Comparison of ENCODE assay signal across 7 mouse cellular contexts in the genomic region with DNA sequence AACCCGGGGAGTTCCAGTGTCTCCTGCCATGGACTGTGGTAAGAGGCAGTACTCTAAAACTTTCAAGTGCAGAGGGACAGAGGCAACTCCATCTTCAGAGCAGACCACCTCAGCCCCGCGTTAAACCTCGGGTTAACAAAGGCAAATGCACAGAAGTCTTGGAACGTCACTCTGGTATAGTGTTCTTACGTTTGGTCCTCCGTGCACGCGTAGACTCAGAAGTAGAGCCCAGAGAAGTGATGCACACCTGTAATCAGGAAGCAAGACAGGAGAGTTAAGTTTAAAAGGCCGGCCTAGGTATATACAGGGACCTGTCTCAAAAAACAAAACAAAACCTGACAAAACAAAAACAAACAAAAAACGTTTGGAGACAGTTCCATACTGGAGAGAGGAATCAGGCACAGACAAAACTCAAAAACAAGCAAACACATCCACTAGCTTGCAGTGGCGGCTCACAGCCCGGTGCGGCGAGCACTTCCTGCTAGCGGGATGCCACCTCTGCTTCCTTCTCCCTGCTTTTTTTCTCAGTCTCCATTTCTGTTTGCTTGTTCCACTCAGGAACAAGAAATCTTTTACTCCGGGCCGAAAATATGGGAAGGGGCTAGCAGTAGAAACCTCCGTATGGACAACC. TPM values are rescaled to one million over a fixed set of nuclear protein-coding genes. Genes with fewer than 3 reads are reported as not detected.
DNase-seq lines count a peak whose midpoint lies in the region; ATAC-seq lines count a peak whose summit lies in the region.

No protein-coding gene starts in this region.

- peak overlapping the region; percentile 72 for H3K9ac ChIP-seq in heart, embryonic 16.5 days (ENCODE audit: low read length)
- H3K9ac ChIP-seq in limb, embryonic 12.5 days (replicated peaks): no peak overlapping the region; the same call in 1 of the 2 replicates
- peak overlapping the region; percentile 54 for H3K9ac ChIP-seq in midbrain, embryonic 16.5 days (ENCODE audit: low read depth, low read length)

- peaks cover 23% of the 10 kb centered on the region for H3K9me3 ChIP-seq in heart, embryonic 16.5 days (replicated peaks; ENCODE audit: control insufficient read depth, low read length)
- peaks cover 33% of the 10 kb centered on the region for H3K9me3 ChIP-seq in limb, embryonic 12.5 days
- H3K9me3 ChIP-seq in midbrain, embryonic 16.5 days (replicated peaks; ENCODE audit: control insufficient read depth, low read length, poor library complexity, severe bottlenecking): peaks cover 14% of the 10 kb centered on the region

- H3K4me1 ChIP-seq in heart, embryonic 16.5 days (ENCODE audit: control insufficient read depth, insufficient read depth, low read length): peaks cover 22% of the 10 kb centered on the region
- peaks cover 10% of the 10 kb centered on the region for H3K4me1 ChIP-seq in limb, embryonic 12.5 days (replicated peaks)
- peaks cover 17% of the 10 kb centered on the region for H3K4me1 ChIP-seq in midbrain, embryonic 16.5 days (ENCODE audit: control insufficient read depth, insufficient read depth, low read length)

- WGBS in heart, embryonic 16.5 days: 13% methylated on average over 19 of the region's 19 CpGs
- WGBS in limb, embryonic 12.5 days: 15% methylated on average over 19 of the region's 19 CpGs
- WGBS in midbrain, embryonic 16.5 days: 5% methylated on average over 19 of the region's 19 CpGs

- peak; percentile 21 for DNase-seq in 3T3-L1 (ENCODE audit: low read depth, low spot score)
- peak; percentile 31 to 44 for DNase-seq in CD8-positive naive resting alpha-beta T cell, adult 2 months (ENCODE audit: low read depth in 2 of 2, low spot score in 2 of 2)
- DNase-seq in embryo, embryonic 11.5 days (ENCODE audit: low read depth, low spot score): peak; percentile 22
- no peak for DNase-seq in layer of hippocampus, adult 9-10 months (ENCODE audit: low spot score)

- peak overlapping the region; percentile 80 for H3K4me3 ChIP-seq in heart, embryonic 16.5 days (ENCODE audit: low read length)
- peak overlapping the region; percentile 60 for H3K4me3 ChIP-seq in limb, embryonic 12.5 days (replicated peaks)
- peak overlapping the region; percentile 74 for H3K4me3 ChIP-seq in midbrain, embryonic 16.5 days (ENCODE audit: low read depth, low read length)

- no peaks in the 10 kb centered on the region for H3K27me3 ChIP-seq in heart, embryonic 16.5 days (ENCODE audit: control insufficient read depth, insufficient read depth, low read length)
- H3K27me3 ChIP-seq in limb, embryonic 12.5 days: no peaks in the 10 kb centered on the region
- no peaks in the 10 kb centered on the region for H3K27me3 ChIP-seq in midbrain, embryonic 16.5 days (ENCODE audit: control insufficient read depth, insufficient read depth, low read depth, low read length)

- peaks cover 26% of the 10 kb centered on the region for H3K36me3 ChIP-seq in heart, embryonic 16.5 days (ENCODE audit: control insufficient read depth, insufficient read depth)
- H3K36me3 ChIP-seq in limb, embryonic 12.5 days: peaks cover 27% of the 10 kb centered on the region
- H3K36me3 ChIP-seq in midbrain, embryonic 16.5 days (ENCODE audit: control insufficient read depth, insufficient read depth, low read length): peaks cover 2% of the 10 kb centered on the region; the same call in 1 of the 2 replicates

- peak overlapping the region; percentile 83 for H3K4me2 ChIP-seq in heart, embryonic 16.5 days (ENCODE audit: low read depth, low read length)
- peak overlapping the region; percentile 59 for H3K4me2 ChIP-seq in limb, embryonic 12.5 days
- peak overlapping the region; percentile 77 for H3K4me2 ChIP-seq in midbrain, embryonic 16.5 days (ENCODE audit: low read length)

- no peak for ATAC-seq in heart, embryonic 16.5 days (replicated peaks; ENCODE audit: extremely low read depth, insufficient read depth, low FRiP score)
- ATAC-seq in limb, embryonic 12.5 days (ENCODE audit: insufficient number of reproducible peaks, insufficient read depth, low FRiP score, low TSS enrichment, low read depth): no peak
- ATAC-seq in midbrain, embryonic 16.5 days: no peak

- peak overlapping the region; percentile 79 for H3K27ac ChIP-seq in heart, embryonic 16.5 days (ENCODE audit: low read length)
- H3K27ac ChIP-seq in limb, embryonic 12.5 days: peak overlapping the region; percentile 41; the same call in 1 of the 2 replicates
- peak overlapping the region; percentile 91 for H3K27ac ChIP-seq in midbrain, embryonic 16.5 days (ENCODE audit: low read length)

RNA-seq across cellular contexts. Expression of gene Ccdc115, which starts 5.5 kb away (rescaled TPM):
- polyA plus RNA-seq in heart, embryonic 16.5 days (2015; fragmentation: Nextera tagmentation; extraction: Ambion mirVana): 45.3 and 47.0 TPM in 2 replicates
- 45.4 and 45.7 TPM in 2 replicates for polyA plus RNA-seq in limb, embryonic 12.5 days (2016; fragmentation: Nextera tagmentation; extraction: Ambion mirVana)
- polyA plus RNA-seq in midbrain, embryonic 16.5 days (2015; fragmentation: Nextera tagmentation; extraction: Ambion mirVana): 65.2 and 66.8 TPM in 2 replicates

RNA-seq across cellular contexts. Expression of gene Imp4, which starts 5.6 kb away (rescaled TPM):
- 60.3 and 64.9 TPM in 2 replicates for polyA plus RNA-seq in heart, embryonic 16.5 days (2015; fragmentation: Nextera tagmentation; extraction: Ambion mirVana)
- 90.3 and 93.1 TPM in 2 replicates for polyA plus RNA-seq in limb, embryonic 12.5 days (2016; fragmentation: Nextera tagmentation; extraction: Ambion mirVana)
- 49.3 and 52.2 TPM in 2 replicates for polyA plus RNA-seq in midbrain, embryonic 16.5 days (2015; fragmentation: Nextera tagmentation; extraction: Ambion mirVana)

RNA-seq across cellular contexts. Expression of gene Ptpn18, which starts 25.6 kb away (rescaled TPM):
- polyA plus RNA-seq in heart, embryonic 16.5 days (2015; fragmentation: Nextera tagmentation; extraction: Ambion mirVana): 18.1 and 25.8 TPM in 2 replicates
- 10.8 and 13.4 TPM in 2 replicates for polyA plus RNA-seq in limb, embryonic 12.5 days (2016; fragmentation: Nextera tagmentation; extraction: Ambion mirVana)
- 2.9 and 3.4 TPM in 2 replicates for polyA plus RNA-seq in midbrain, embryonic 16.5 days (2015; fragmentation: Nextera tagmentation; extraction: Ambion mirVana)

Comparison
In these comparisons a context has a peak if more than half of its experiments do, and no peak if none do; other contexts are left out.
1. H3K27ac ChIP-seq: peak in every context shown above with its lines; median percentile 91 in midbrain, embryonic 16.5 days; 79 in heart, embryonic 16.5 days; 41 in limb, embryonic 12.5 days.